Mouse (Mus musculus): ENCODE results near the gene Pcdh11x.
"Not testable (repeated sequence)": the region's sequence is repeated elsewhere in the genome, so short reads cannot be mapped to it uniquely, and the experiment has no call there.

- not testable (repeated sequence) for TF ChIP-seq EP300, CTCF (IDR thresholded peaks at IDR 0.05; ENCODE audit: low read depth)
Observed at GRCm38 (mm10) chrX:120312995-120313394, 22.9 kb downstream of the Pcdh11x start, which contains the start of gene H2afb3.

Measured in heart, postnatal 0 days (tissue).